Mouse (Mus musculus) naive thymus-derived CD4-positive, alpha-beta T cell, adult 5 months (primary cell): ENCODE data around the gene Ankrd28. TPM values are rescaled to one million over a fixed set of nuclear protein-coding genes. Genes with fewer than 3 reads are reported as not detected.

Source experiments
- polyA plus RNA-seq: library from polyadenylated mRNA; unstranded; fragments of 100-300 nt; shearing (Covaris generic); gene quantifications from one replicate; pipeline ENCODE4 v1.2.1, GENCODE M21; 2017

The Ankrd28 gene
- 20.1 TPM for polyA plus RNA-seq

GRCm38 (mm10) chr14:31830571-31831369 lies at the start of gene Ankrd28:
Ankrd28 (minus strand) TSS chr14:31830651.

Other genes starting within 250 kb of the Ankrd28 start
- gene Colq, start 239.3 kb downstream of the Ankrd28 start, polyA plus RNA-seq = 1.8 TPM
- not detected for gene Gm49387, start 189.8 kb downstream of the Ankrd28 start, polyA plus RNA-seq
- 16.4 TPM for gene Btd, start 189.6 kb downstream of the Ankrd28 start, polyA plus RNA-seq
- gene Hacl1, start 189.4 kb downstream of the Ankrd28 start, polyA plus RNA-seq = 11.5 TPM
- gene Galnt15, start 198.3 kb upstream of the Ankrd28 start, polyA plus RNA-seq = not detected